Mouse (Mus musculus) thymus, postnatal 0 days (tissue): ENCODE data around the gene Cdh4. TPM values are rescaled to one million over a fixed set of nuclear protein-coding genes. Genes with fewer than 3 reads are reported as not detected.

ENCODE experiments used
- DNase-seq: peaks from one replicate; pipeline ENCODE4 v3.0.0-alpha.2; 2015; ENCODE audit warnings: low spot score
- polyA plus RNA-seq: library from polyadenylated mRNA; unstranded; fragments of >200 nt; fragmentation: Nextera tagmentation; extraction: Ambion mirVana; gene quantifications from 2 replicates; pipeline ENCODE4 v1.2.1, GENCODE M21; 2015

The Cdh4 gene
- polyA plus RNA-seq, 1 experiment from 2014 or later, result 17.7 TPM

DNA sequence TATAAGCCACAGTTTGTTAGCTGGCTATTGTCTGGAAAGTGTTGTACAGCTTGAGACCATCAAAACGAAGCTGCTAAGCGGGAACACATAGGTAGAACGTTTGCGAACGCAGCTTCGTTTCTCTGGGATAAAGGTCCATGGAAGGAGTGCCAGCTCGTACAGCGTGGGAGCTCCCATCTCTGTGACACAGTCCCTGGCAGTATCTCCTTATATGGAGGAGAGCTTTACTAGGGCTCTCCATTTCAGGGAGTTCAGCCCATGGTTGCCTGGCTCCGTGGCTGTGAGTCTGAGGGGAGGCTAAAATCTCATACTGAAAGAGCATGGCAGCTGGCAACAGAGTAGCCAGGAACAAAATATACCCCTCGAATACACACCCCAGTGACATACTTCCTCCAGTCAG lies 409.9 kb downstream of the Cdh4 start:
- no peak for DNase-seq

DNA sequence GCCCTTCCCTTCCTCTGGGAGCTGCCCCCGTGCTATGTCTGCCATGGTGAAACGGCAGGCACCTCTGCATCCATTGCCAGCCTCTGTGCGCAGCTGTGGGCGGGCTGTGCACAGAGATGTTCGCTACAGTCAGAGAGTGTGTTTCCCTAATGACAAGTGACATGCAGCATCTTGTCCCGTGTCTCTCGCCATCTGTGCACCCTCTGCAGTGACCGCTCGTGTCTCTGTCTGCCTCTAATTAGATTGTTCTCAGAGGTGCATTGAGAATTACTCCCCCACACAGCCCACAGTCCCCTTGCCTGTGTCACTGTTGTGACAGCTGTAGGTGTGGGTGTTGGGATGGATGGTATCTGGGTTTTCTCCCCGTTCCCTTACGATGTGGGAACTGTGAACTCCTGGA lies 410.6 kb downstream of the Cdh4 start:
- DNase-seq, result no peak

DNA sequence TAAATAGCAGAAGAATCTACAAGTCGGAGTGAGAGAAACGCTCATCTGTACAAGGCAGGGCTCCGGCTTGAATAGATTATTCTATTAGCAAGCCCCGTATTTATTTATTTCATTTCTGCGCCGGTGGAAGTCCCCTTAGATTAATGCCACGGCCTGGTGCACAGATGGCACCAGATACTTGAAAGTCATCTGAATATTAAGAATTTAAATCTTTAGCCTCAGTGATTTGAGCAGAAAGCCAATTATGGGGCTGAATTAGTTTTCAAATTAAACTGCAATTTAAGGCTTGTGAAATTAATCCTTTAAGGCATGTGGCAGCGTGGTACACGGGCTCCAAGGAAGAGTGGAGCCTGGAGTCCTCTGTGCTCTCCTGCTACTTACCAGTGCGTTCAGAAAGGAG lies 411.7 kb downstream of the Cdh4 start:
- no peak for DNase-seq

DNA sequence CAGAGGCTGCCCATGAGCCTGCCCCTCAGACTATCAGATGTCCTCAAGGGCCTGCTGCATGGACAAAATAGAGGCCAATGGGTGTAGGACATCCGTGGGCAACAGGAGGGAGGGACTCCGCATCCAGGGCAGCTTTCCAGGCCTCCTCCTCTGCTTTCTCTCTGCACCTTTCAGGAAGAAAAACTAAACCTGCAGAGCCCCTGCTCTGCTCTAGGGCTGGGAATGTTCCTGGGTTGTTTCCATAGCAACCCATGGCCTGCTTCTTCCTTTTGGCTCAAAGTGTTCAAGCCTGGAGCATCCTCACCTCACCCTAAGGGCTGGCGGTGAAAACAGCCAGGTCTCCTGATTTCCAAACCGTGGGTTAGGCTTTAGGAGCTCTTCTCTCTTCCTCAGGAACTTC lies 414.9 kb downstream of the Cdh4 start:
- DNase-seq, result no peak

DNA sequence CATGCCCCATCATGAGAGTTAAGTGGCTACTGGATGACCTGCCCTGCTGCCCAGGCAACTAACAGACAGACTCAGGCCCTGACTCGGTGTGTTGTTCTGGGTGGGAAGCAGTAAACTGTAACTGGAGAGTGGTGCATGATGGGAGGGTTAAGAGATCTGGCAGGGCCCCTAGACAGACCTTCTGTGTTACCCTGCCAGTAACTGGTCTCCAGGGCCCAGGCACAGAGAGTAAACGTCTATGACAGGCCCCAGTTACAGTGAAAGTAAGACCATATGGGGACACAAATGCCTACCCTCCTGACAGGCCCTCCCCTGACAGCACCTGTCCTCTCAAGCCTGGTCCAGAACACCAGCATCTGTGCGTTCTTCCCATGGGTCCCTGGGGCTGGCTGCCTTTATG lies 420.4 kb downstream of the Cdh4 start:
- no peak for DNase-seq

DNA sequence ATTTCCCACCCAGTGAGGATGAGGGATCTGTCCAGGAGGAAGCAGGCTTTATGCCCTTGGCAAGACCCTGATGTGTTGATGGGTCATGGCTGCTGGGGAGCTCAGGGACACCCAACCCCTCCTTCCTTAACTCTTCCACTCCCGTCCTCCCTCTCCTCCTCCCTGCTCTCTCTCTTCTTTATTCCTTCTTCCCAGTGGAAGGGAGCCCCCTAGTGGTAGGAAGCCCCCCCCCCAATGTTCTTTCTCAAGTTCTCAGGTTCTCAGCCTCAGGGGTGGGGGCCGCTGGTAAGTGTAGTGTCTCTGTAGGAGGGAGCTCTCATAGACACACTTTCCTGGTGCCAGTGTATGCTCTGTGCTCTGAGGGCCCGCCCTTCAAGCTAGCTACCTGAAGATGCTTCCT lies 421.0 kb downstream of the Cdh4 start:
- DNase-seq, result no peak

DNA sequence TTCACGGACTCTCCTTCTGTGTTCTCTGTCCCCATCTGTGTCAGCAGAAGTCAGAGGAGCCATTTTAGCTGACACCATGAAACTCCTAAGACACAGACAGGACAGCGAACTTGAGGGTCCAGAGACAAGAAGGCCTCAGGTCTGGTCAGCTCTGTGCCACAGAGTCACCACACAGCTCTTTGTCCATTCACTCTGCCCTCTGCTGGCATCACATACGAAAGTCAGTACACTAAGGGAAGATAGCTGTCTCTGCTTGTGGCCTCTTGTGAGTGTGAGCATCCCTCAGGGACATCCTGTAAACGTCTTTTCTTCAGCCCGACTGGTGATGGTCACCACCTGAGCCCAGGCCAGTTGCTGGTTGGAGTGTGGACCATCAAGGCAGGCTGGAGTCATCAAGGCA lies 422.9 kb downstream of the Cdh4 start:
- no peak for DNase-seq

DNA sequence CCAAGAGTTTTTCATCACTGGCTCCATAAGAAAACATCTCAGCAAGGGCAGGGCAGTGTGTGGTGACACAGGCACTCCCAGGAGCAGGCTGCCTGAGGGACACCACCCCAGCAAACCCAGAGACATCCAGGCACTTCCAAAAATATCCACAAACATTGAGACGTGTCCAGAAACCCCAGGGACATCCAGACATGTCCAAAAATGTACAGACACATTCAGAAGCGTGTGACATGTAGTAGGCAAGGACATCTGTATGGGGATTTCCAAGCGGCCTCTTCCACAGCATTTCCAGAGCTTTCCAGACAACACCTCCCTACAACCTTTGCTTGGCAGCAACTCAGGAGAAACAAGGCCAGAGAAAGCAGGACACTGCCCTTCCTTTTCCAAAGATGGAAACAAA lies 425.4 kb downstream of the Cdh4 start:
- no peak for DNase-seq

DNA sequence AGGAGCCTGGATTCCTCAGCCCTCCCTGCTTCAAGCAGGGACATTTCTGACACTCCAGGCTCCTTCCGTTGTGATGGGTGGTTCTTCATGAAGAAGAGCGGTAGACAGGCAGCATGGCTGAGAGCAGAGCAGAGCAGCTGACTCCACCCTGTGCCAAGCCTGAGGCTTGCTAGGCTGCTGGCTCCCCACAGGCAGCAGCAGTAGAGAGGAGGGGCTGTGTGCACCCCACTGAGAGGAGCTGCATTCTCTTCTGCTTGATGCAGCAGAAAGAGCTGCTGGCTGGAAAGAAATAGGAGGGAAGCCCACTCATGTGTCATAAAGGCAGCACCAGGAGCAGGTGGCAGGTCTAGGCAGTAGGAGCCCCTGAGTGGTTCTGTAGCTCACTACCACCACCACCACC lies 427.6 kb downstream of the Cdh4 start:
- no peak for DNase-seq

DNA sequence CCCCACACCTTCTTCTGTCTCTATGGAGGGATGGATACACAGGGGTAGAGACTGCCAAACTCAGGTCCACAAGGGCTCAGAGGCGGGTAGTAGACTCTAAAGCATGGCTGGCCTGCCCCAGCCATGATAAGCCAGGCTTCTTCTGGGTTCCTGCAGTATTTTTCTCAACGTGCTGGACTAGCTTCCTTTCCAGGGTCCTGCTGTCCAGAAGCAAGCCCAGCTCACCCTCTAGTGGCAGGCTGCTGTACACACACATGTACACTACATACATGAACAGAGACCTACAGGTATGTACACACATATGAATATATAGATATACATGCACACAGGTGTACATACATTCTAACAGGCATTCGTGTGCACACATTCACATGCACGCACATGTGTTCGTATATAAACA lies 430.5 kb downstream of the Cdh4 start:
- DNase-seq, result no peak

DNA sequence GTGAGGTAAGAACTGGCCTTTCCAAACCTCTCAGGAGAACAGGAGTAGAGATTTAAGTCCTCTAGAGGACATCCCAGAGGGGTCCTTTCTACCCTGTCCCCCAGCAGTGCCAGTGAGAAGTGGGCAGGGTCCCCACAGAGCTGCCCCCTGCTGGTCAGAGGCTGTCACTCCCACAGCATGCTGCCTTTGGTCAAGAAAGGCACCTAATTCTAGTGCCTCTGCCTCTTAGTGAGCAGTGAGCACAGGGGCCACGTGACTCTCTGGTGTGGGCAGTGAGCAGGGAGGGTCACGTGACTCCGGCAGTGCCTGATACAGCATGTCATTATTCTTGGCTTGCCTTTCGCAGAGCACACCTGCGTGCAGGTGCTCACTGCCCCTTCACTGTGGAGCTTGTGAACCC lies 431.1 kb downstream of the Cdh4 start:
- DNase-seq, result peak; percentile 25

DNA sequence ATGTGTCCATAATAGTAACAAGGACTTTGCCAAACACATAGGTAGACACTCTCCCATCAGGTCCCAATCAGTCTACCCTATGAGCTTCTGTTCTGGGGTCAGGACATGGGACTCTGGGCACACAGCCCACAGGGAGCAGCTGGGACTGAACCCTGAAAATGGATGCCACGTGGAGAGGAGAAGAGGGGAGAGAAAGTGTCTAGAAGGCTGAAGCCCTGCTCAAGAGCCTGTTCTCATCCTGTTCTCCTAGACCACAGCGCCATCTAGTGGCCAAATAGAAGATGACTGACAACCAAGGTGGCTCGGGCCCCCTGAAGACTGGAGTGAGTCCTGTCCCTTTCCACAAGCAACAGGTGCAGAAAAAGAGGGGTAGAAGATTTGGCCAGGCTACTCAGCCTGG lies 432.9 kb downstream of the Cdh4 start:
- DNase-seq, result peak; percentile 74

DNA sequence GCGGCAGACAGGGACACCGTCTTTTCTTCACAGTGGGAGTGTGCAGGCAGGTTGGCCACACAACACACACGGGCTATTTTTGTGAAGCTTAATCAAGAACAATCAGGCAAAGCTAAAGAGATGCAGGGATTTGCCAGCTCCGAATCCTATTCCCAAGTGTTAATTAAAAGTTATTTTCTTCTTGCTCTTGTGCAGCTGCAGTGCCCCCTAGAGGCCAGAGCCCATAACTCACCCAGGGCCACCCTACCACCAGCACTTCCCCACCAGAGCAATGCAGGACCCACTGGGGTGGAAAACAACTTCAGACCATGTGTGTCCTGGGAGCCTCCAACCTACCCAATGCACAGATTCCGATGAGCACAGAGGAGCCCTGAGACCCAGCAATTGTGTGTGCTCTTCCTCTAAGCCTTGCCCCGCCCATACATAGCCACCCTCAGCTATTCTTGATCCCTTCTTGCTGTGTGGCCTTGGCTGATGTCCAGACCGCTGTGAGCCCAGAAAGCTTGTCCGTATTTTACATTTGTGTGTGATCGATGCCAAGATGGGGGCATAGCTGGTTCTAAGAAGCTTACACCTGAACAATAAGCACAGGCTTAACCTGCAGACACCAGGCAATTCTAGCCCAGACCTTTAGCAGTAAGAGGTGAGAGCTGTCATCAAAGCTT lies 435.5 kb downstream of the Cdh4 start:
- DNase-seq, result peak; percentile 40

DNA sequence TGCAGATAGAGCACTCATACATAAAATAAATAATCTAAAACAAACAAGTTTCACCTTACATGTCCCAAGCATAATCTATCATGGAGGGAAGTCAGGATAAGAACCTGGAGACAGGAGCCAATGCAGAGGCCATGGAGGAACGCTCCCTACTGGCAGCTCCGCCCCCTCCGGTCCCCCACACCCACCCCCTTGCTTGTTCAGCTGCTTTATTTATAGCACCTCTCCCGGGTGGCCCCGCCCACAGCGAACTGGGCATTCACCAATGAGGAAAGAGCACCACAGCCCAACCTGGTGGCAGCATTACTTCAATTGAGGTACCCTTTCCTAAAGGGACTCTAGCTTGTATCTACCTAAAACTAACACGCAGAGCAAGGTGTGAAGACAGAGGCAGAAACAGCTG lies 442.3 kb downstream of the Cdh4 start:
- DNase-seq, result no peak

DNA sequence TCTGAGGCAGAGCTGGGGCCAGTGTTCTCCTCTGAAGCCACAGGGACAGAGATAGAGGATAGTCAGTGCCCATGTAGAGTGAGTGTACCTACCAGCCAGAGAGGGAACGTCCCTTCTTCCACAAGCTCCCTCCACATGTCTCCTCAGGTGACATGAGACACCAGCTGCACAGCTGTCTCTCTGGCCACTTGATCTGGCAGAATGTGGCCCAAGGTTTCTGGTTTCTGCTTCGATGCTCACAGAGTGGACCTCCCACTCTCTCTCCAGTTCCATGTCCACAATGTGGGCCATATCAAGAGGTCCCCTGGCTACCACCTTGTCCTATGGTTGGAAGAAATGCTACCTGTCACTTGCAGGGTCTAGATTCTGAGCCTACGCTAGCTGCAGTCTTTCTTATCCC lies 448.8 kb downstream of the Cdh4 start:
- no peak for DNase-seq

DNA sequence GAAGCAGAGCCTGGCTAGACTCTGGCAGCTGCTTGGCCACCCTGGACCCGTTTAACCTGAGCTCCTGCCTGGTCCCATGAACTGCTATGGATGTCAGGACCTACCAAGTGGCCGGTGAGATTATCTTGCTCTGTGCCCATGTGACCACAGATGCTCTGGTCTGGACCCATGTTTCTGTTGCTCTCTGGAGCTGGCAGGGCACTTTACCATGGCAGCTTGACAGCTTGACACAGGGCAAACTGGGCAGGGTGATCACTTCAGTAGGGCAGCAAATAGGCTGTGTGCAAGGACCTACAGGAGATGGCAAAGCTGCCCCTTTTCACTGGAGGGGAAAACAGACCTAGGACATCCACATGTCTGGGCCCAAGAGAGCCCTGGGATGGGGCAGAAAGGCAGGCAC lies 454.7 kb downstream of the Cdh4 start:
- DNase-seq, result no peak

DNA sequence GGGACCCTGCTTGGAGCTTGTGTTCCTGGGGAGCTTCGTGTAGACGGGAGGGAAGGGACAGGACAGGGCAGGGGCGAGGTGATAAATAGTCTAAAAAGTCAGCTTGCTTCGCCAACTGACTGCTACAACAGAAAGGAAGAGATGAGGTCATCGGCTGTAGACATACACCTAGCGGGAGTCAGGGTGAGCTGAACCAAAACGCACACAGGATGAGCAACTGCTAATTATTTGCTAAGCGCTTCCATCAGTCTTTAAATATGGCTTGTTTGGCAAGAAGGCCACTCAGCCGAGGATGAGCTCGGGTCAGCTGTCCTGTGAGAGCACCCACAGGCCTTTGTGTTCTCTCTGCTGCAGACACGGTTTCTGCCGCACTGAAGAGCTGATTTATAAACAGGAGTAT lies 470.7 kb downstream of the Cdh4 start:
- no peak for DNase-seq

DNA sequence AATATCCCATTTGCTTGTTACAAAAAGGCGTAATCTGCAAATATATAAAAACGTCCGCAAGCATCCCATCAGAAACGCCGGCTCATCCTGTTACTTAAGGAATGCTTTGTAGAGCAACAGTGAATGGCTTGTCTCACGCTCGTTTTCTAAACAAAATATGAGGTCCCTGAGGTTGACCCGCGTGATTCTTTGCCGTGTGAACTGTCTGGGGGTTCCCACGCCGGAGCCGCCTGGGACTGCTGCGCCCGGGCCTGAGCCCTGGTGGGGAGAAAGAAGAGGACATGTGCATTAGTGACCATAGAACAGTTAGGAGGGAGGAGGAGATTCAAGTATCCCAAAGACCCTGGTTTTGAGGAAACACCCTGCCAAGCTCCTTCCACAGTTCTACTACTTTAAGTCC lies 471.1 kb downstream of the Cdh4 start:
- DNase-seq, result no peak

DNA sequence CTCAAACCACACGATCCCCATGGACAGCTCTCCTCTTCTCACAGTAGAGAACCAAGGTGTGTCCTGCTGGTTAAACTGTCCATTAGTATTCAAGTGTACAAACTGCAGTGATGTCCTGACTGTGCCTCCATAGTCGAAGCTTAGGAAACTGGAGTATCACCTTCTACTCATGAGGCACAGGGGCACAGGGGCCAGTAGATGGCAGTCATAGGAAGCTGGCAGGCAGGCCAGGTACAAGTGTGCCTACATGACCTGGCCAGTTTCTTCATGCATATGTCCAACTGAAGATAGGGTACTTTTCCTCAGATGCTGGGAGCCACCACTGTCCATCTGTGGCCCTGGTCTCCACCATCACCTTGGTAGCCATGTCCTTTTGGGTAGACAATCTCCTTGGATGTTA lies 472.0 kb downstream of the Cdh4 start:
- no peak for DNase-seq

DNA sequence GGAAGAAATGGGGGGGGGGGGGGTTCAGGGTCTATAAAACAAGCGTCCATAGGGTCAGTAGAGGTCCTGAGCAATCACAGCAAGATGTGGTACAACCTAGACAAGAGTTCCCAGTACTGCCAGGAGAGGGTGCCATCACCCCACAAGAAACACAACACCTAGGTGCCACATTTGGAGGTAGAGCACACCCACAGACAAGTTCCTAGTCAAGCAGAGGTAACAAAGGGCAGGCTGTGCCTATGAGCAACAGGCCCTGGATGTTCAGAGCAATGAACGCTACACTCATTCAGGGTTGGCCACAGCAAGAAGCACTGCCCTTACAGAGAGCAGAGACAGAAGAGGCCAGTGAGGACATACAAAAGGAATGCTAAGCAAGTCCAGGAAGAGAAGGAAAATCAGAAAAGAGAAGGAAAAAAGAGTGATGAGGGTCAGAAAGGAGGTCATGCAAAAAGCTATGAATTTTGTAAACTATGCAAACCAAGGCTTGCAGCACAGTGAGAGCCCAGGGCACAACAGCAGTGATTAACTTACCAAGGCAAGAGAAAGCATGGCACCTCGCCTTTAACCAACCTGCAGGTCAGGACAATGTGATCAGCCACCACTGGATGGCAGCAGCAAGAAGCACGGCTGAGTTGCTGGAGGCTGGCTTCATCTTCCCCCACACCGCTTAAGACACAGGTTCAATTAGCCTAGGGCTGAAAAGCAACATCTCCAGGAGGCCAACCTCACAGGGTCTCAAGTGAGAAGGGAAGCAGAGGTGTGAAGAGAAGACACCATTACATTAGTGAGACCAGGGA lies 474.8 kb downstream of the Cdh4 start:
- peak; percentile 75 for DNase-seq

DNA sequence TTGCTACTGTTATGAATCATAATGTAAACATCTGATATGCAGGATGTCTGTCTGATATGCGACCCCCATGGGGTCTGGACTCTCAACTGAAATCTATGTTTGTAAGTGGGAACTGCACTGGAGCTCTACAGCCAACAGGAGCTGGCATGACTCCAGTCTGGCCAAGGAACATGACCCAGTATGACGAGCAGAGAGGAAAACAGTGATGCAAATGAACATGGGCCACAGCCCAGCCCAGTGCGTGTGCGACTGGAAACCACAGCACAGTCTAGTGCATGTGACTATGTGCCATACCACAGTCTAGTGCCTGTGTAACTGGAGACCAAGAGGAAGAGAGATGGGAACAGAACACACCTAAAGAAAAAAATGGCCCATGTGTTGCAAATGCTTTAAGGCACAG lies 477.8 kb downstream of the Cdh4 start:
- no peak for DNase-seq

DNA sequence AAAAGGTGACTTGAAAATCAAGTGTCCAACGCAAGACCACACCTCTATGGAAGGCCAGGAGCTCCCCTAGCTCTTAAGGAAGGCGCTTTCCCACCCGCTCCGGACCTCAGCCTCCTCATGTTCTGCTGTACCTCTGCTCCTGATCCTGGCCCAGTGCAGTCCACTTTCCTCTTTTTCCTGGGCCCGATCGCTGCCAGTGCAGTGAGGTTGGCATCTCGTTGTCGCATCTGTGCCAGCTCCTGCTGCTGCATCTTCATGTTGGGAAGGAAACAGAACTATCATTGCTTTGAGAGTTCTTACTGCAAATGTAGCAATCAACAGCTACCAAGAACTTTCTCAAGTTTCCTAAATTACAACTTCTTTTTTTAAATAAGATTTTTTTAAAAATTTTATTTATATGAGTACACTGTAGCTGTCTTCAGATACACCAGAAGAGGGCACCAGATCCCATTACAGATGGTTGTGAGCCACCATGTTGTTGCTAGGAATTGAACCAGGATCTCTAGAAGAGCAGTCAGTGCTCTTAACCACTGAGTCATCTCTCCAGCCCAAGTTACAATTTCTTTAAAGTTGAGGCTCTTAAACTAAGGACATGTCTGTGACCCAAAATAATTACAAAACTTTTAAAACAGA lies 478.9 kb downstream of the Cdh4 start:
- DNase-seq, result no peak

DNA sequence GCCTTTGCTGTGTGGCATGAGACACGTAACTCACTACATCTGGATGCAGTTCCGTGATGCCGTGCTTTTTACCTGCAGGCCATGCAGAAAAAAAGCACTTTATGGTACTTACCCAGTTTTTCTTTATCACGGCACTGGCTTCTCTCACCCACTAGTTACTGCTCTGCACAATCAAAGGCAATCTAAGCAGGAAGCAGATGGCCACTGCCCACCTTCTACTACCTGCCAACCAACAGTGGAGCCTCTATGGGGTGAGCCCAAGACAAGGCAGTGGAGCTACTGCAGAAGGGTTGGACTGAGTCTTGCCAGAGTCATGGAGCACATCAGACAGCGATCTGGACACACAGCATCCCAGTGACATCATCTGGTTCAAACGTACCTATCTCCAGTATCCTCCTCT lies 481.8 kb downstream of the Cdh4 start:
- no peak for DNase-seq
